Mouse (Mus musculus) liver, embryonic 14.5 days (tissue): Measurements from ENCODE around the gene Rab7b.

Experiments
- CTCF ChIP-seq: IDR thresholded peaks from 2 replicates; pipeline ENCODE4 v1.5.1; 2016; ENCODE audit warnings: antibody characterized with exemption, low read depth, control low read depth
- EP300 ChIP-seq: IDR thresholded peaks from 2 replicates; pipeline ENCODE4 v1.6.1; 2016; ENCODE audit warnings: antibody characterized with exemption, low read depth

- TF ChIP-seq CTCF (peak; percentile 98), EP300 (no peak)
Measured at GRCm38 (mm10) chr1:131657945-131658354, 30.5 kb upstream of the Rab7b start.
